Mouse (Mus musculus) inflammation-experienced regulatory T-cells, adult 6 months (primary cell): ENCODE data around the gene Nupr1l. TPM values are rescaled to one million over a fixed set of nuclear protein-coding genes. Genes with fewer than 3 reads are reported as not detected.
"Not testable (repeated sequence)": the region's sequence is repeated elsewhere in the genome, so short reads cannot be mapped to it uniquely, and the experiment has no call there.

ENCODE experiments used
- ATAC-seq: one replicate; pipeline ENCODE4 v1.8.0; 2017
- polyA plus RNA-seq, 3 experiments: library from polyadenylated mRNA; unstranded; fragments of 100-300 nt; shearing (Covaris generic); gene quantifications; one replicate each; pipeline ENCODE4 v1.2.1; 2017

Gene Nupr1l
- polyA plus RNA-seq, result 1 to 10 TPM in 1 of 3 experiments, not detected in 2; 1.8 TPM

- peak; percentile 81 for ATAC-seq
Observed at GRCm38 (mm10) chr5:129908242-129908965, at the start of gene Nupr1l. Gene Nupr1l (plus strand): TSS chr5:129908540.

GRCm38 (mm10) chr5:129862325-129862724, 46.0 kb upstream of the Nupr1l start:
- no peak for ATAC-seq

GRCm38 (mm10) chr5:129864467-129864866, 43.9 kb upstream of the Nupr1l start:
- no peak for ATAC-seq

GRCm38 (mm10) chr5:129865841-129866240, 42.5 kb upstream of the Nupr1l start:
- ATAC-seq, result no peak

DNA sequence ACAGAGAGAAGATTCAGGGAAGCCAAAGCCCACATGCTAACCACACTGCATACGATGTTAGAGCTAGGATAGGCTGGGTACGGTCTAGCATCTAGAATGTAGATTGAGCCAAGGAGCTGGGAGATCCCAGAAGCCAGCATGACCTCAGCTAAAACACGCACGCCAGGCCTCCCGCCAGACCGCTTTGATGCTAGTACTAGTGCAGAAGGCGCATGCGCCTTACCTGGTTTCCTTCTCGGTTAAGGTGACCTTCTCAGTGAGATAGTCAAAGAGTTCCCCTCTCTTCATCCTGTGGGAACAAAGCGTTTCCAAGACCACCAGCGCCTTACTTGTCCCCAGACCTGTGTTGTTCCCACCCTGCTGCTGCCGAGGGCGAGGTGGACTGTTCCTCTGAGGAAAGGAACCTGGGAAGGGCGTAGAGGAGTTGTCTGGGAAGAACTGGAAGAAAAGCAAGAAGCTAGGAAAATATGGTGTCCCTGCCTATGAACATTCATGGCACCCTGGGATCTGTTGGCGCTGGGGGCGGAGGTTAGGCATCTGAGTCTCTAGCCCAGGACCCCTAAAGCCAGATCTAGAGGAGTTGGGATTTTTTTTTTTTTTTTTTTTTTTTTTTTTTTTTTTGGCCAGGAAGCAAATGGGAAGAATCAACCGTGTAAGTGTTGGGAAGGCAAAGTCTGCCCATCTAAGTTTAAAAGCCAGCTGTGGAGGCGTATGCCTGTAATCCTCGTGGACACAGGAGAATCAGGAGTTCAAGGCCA, 38.9 kb upstream of the Nupr1l start:
- no peak for ATAC-seq

DNA sequence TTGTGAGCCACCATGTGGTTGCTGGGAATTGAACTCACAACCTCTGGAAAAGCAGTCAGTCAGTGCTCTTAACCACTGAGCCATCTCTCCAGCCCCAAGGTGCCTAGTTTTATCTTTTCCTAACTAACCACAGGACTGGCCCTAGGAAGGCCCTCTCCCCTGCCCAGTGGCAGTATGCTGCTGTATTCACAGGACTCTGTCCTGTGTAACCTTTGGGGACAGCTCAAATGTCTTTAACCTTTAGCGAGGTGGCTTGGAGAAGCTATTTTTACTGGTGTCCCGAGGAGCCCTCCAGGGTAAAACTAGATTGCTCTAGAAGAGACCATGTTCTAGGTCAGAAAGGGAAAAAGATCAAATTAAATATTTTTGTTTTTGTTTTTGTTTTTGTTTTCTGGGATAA, 37.1 kb upstream of the Nupr1l start:
- ATAC-seq, result no peak

DNA sequence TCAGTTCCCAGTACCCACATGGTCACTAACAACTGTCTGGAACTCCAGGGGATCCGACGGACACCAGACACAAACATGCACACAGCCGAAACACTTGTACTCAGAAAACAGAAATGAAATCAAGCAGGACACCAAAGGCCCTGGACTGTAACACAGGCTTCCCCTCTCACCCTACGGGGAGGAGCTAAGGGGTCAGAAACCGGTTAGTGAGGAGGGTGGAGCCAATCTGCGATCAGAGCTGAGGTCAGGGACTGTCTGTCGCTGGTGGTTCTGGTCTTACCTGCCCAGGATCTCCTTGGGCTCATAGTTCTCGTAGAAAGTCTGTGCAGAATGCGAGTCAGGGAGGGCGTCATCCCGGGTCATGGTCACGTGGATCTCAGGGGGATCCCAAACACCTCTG, 34.4 kb upstream of the Nupr1l start:
- no peak for ATAC-seq

DNA sequence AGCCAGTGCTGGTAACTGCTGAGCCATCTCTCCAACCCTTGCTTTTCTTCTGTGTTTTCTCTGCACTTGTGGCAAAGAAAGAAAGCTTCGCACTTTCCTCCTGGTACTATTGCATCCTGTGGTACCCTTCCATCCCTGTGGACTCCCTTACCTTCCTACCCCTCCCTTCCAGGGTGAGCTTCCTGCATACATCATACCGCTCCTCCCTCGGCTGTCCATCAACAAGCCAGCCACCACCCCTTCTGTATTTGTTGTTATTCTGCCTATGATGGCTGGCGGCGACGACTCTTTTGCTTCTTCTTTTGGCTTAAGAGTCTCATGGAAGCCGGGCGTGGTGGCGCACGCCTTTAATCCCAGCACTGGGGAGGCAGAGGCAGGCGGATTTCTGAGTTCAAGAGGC, 33.2 kb upstream of the Nupr1l start:
- ATAC-seq, result no peak

- no peak for ATAC-seq
Observed at GRCm38 (mm10) chr5:129877731-129878455, 30.4 kb upstream of the Nupr1l start.

GRCm38 (mm10) chr5:129878946-129879345, 29.4 kb upstream of the Nupr1l start:
- no peak for ATAC-seq

DNA sequence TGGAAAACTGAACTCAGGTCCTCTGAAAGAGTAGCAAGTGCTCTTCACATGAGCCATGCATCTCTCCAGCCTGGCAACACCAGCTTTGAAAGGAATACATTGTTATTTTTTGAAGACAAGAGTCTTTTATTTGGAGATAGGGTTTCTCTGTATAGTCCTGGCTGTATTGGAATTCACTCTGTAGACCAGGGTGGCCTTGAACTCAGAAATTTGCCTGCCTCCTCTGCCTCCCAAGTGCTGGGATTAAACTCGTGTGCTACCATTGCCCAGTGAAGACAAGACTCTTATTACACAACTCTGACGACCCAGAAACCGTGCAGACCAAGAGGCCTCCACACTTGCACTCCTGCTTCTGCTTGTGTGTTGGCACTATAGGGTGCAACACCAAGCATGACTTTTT, 28.5 kb upstream of the Nupr1l start:
- ATAC-seq, result no peak

DNA sequence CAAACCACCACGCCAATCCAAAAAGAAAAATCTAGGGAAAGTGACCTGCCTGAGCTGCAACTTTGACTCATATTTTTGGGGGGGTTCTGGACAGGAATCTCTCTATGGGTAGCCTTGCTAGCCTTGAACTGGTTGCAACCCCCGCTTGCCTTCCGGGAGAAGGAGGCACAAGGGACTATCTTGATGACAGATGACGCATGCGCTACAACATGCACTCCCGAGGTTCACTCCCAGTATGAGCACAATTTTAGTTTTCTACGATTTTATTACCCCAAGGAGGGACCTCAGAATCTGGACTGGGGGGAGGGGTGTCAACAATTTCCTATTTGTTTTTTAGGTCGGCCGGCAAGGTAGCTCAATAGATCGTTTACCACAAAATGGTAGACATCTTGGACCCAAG, 22.1 kb upstream of the Nupr1l start:
- ATAC-seq, result no peak

GRCm38 (mm10) chr5:129886911-129887636, 21.3 kb upstream of the Nupr1l start, which contains the start of gene Chchd2:
Gene Chchd2 (minus strand): TSS chr5:129887470.
- peak; percentile 96 for ATAC-seq

DNA sequence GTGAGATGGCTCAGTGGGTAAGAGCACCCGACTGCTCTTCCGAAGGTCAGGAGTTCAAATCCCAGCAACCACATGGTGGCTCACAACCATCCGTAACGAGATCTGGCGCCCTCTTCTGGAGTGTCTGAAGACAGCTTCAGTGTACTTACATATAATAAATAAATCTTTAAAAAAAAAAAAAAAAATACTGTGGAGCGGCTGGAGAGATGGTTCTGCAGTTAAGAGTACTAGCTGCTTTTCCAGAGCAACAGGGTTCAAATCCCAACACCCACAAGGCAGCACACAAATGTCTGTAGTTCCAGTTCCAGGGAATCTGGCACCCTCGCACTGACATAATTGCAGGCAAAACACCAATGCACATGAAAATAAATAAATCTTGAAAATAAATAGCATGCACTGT, 17.9 kb upstream of the Nupr1l start:
- not testable (repeated sequence) for ATAC-seq

DNA sequence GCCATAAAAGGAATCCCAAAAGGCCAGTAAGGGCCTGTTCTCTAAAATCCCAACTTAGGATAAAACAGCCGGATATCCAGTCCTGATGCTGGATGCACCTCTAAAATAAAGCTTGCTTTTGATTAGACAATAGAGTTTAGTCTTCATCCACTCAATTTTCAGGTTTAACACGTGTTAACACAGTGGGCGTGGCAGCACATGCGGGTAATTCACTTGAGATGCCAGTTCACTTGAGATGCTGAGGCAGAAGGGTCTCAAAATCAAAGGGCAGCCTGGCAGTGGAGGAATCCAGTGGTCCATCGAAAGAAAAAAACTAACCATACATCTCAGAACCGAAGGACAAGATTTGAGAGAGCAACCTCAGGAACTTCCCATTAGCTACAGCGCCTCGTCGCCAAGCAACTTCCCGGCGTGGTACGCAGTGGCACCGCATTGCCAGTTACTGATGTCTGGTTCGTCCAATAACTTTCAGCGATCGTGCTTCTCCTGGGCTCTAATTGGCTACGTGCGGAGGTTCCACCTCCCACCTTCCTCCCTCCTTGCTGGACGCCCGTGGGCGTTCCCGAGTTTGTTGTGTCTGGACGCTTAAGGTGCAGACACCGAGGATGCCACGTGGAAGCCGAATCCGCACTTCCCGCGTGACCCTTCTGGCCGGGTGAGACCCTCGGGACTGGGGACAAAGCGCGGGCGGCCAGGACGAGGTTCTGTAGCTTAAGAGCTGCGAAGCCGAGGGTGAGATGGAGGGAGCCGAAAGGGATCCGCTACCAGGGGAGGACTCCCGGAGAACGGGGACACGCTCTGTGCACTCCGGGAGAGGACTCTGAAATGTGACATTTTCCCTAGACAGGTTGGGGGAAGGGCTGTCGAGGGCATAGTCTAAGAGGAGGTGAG, 12.9 kb upstream of the Nupr1l start, which contains the start of gene Zbed5:
Zbed5 (plus strand) TSS at position 526 of the 891 bp plus-strand sequence.
- peak; percentile 100 for ATAC-seq

- no peak for ATAC-seq
Observed at GRCm38 (mm10) chr5:129898449-129898848, 9.9 kb upstream of the Nupr1l start, which contains the start of gene Phkg1. Gene Phkg1 (minus strand): TSS chr5:129898549.

- ATAC-seq, result no peak
Observed at GRCm38 (mm10) chr5:129907775-129908174, 565 bp upstream of the Nupr1l start.

GRCm38 (mm10) chr5:129909147-129909546, 807 bp downstream of the Nupr1l start:
- no peak for ATAC-seq

DNA sequence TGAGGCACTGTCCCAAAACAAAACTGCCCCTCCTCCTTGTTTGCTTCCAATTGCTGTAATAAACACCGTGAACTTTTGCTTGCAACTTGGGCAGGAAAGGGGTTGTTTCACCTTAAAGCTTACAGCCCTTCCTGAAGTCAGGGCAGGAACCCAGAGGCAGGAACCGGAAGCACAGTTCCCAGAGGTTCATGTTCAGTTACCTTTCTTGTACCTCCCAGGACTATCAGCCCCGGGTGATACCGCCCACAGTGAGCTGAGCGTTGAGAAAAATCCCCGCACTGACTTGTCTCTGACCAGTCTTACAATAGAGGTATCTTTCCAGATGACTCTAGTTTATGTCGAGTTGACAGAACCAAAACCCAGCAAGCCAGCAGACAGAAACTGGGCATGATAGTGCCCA, 1.3 kb downstream of the Nupr1l start:
- ATAC-seq, result no peak

GRCm38 (mm10) chr5:129914024-129914423, 5.7 kb downstream of the Nupr1l start:
- peak; percentile 85 for ATAC-seq

GRCm38 (mm10) chr5:129915491-129915890, 7.2 kb downstream of the Nupr1l start:
- ATAC-seq, result not testable (repeated sequence)
